Mouse (Mus musculus): ENCODE results near the gene Dnajc9. TPM values are rescaled to one million over a fixed set of nuclear protein-coding genes. Genes with fewer than 3 reads are reported as not detected.

Dnajc9 gene
- polyA plus RNA-seq, 1 experiment, result 28.2 TPM

DNA sequence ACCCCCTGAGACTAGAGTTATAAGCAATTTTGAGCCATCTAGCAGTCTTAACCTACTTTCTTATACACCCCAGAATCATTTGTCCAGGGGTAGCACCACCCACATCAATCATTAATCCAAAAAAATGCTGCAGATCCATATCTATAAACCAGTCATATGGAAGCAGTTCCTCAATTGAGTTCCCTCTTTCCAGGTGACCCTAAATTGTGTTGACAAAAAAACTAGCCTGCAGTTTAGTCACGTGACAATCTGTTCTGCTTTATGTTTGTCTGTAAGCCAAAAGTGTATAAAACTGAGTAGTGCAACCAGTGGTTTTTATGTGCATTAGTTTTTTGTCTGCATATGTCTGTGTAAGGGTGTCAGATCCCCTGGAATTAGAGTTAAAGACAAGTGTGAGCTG is 16.9 kb downstream of the Dnajc9 start:
- H3K4me3 ChIP-seq (replicated peaks), result no peak overlapping the region
- no peaks in the 10 kb centered on the region for H3K27me3 ChIP-seq (ENCODE audit: control insufficient read depth)
- TF ChIP-seq GATA1 (IDR thresholded peaks at IDR 0.05; ENCODE audit: low read length), result no peak
- TF ChIP-seq TAL1 (IDR thresholded peaks at IDR 0.05; ENCODE audit: low read length), result no peak
- peaks cover 50% of the 10 kb centered on the region for H3K36me3 ChIP-seq (ENCODE audit: control insufficient read depth)
- H3K4me1 ChIP-seq (ENCODE audit: control insufficient read depth), result peaks cover 3% of the 10 kb centered on the region
- no peaks in the 10 kb centered on the region for H3K9me3 ChIP-seq (ENCODE audit: control insufficient read depth, low read length)

DNA sequence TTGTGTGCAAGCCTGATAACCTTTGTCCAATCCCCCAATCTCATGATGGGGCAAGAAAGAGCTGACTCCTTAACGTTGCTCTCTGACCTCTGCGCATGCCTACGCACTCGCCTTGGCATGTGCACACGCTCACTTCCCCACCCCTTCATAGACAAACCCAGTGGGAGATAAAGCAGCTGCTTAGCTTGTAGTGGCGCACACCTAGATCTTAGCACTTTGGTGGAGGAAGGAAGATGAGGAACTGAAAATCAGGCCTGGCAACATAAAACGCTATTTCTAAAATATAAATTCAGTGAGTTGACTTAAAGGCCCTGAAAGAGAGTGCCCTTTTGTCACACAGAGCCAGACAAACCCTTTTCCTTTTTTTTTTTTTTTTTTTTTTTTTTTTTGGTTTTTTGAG is 17.9 kb downstream of the Dnajc9 start:
- Histone ChIP-seq H3K4me1 (ENCODE audit: control insufficient read depth) (peaks cover 3% of the 10 kb centered on the region), H3K36me3 (ENCODE audit: control insufficient read depth) (peaks cover 41% of the 10 kb centered on the region), H3K27me3 (ENCODE audit: control insufficient read depth) (no peaks in the 10 kb centered on the region), H3K4me3 (replicated peaks) (no peak overlapping the region), H3K9me3 (ENCODE audit: control insufficient read depth, low read length) (no peaks in the 10 kb centered on the region)
- TF ChIP-seq GATA1 (IDR thresholded peaks at IDR 0.05; ENCODE audit: low read length) (no peak), TAL1 (IDR thresholded peaks at IDR 0.05; ENCODE audit: low read length) (no peak)

DNA sequence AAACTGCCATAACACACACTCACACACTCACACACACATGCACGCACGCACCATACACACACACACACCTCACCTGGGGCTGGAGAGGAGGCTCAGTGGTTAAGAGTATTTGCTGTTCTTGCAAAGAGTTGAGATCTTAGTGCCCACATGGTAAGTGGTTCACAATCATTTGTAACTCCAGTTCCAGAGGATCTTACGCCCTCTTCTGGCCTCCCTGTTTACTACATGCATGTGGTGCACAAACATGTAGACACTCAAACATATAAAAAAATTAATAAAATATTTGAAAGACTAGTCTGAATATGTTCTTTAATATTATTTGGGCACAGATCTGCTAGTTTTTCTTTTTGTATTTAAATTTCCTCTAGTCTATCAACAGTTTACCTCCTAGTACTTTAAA is 20.4 kb downstream of the Dnajc9 start:
- no peaks in the 10 kb centered on the region for H3K9me3 ChIP-seq (ENCODE audit: control insufficient read depth, low read length)
- TF ChIP-seq GATA1 (IDR thresholded peaks at IDR 0.05; ENCODE audit: low read length) (no peak), TAL1 (IDR thresholded peaks at IDR 0.05; ENCODE audit: low read length) (no peak)
- H3K4me3 ChIP-seq (replicated peaks), result no peak overlapping the region
- no peaks in the 10 kb centered on the region for H3K27me3 ChIP-seq (ENCODE audit: control insufficient read depth)
- H3K36me3 ChIP-seq (ENCODE audit: control insufficient read depth), result peaks cover 39% of the 10 kb centered on the region
- H3K4me1 ChIP-seq (ENCODE audit: control insufficient read depth), result peaks cover 3% of the 10 kb centered on the region

DNA sequence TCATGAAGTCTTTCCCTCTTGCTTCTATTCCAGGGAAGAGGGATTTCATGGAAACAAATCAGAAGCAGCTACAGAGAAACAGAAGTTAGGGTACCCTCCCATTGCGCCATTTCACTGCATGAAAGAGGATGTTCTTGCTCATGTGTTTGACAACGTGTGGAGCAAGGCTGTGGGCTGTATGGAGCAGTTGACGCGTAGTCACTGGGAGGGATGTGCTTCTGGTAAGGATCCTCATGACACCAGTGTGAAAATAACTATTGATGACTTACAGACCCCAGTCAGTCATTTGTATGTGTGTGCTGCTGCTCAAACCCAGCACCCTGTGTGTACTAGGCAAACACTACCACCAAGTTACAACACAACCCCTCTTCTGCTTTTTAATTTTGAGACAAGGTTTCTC is 25.5 kb downstream of the Dnajc9 start:
- H3K4me3 ChIP-seq (replicated peaks), result no peak overlapping the region
- no peak for TF ChIP-seq GATA1 (IDR thresholded peaks at IDR 0.05; ENCODE audit: low read length)
- TF ChIP-seq TAL1 (IDR thresholded peaks at IDR 0.05; ENCODE audit: low read length), result no peak

DNA sequence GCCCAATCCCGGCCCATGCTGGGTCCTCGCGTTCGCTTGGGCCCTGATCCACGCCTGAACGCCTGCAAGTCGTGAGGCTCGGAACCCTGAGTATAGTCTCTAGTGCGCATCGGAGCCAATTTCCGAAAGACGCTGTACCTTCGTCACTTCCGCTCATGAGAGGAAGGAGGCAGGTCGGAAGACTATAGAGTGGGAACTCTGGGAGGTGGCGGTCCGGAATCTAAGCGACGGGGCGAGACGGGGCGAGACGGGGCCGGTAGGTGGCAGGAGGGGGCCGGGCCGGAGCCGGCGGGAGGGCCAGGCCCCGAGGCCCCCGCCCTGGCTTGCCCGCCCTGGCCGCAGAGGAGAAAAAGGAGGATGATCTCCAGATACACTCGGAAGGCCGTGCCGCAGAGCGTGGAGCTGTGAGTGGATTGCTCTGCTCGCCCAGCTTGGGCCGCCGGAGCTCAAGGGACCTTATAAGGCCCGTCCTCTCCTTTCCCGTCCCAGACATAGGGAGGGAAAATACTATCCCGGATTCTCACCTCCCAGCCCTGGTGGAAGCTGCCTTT is 40.6 kb downstream of the Dnajc9 start, which contains the start of the genes Ecd and Fam149b:
Gene Ecd (minus strand): TSS at position 131 of the 551 bp plus-strand sequence.
Gene Fam149b (plus strand): TSS at position 172 of the 551 bp plus-strand sequence.
- Histone ChIP-seq H3K9me3 (ENCODE audit: control insufficient read depth, low read length) (no peaks in the 10 kb centered on the region), H3K4me1 (ENCODE audit: control insufficient read depth) (peaks cover 37% of the 10 kb centered on the region), H3K36me3 (ENCODE audit: control insufficient read depth) (peaks cover 35% of the 10 kb centered on the region), H3K27me3 (ENCODE audit: control insufficient read depth) (no peaks in the 10 kb centered on the region), H3K4me3 (replicated peaks) (peak within 1 kb of the TSS; percentile 97)
- no peak for TF ChIP-seq TAL1 (IDR thresholded peaks at IDR 0.05; ENCODE audit: low read length)

More for the DNA sequence above, 25.5 kb downstream of the Dnajc9 start:
- H3K4me1 ChIP-seq (ENCODE audit: control insufficient read depth), result no peaks in the 10 kb centered on the region
- no peaks in the 10 kb centered on the region for H3K27me3 ChIP-seq (ENCODE audit: control insufficient read depth)
- peaks cover 49% of the 10 kb centered on the region for H3K36me3 ChIP-seq (ENCODE audit: control insufficient read depth)
- no peaks in the 10 kb centered on the region for H3K9me3 ChIP-seq (ENCODE audit: control insufficient read depth, low read length)

DNA sequence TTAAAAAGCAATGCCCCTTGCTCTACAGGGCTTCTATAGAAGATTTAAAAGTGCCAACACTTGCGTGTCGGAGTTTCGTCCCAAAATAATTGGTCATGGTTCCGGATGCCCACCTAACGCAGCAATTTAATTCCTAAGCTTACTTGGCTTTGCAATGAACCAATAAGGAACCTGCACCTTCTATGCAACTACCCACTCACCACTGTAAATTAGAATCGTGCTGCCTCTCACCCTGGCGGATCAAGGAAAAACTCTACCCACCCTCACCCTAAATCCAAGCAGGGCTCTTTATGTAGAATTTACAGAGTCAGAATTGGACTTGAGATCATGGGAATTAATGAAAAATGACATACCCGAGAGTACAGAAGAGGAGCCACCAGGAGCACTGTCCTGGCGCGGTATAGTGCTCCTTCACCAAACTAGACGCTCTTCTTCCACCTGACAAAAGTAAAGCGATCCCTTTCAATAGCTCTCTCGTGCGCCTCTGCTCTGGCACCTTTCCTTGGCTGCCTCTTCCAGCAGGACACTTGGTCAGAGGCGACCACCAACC is 41.2 kb downstream of the Dnajc9 start:
- Histone ChIP-seq H3K4me1 (ENCODE audit: control insufficient read depth) (peaks cover 37% of the 10 kb centered on the region), H3K27me3 (ENCODE audit: control insufficient read depth) (no peaks in the 10 kb centered on the region), H3K4me3 (replicated peaks) (peak overlapping the region; percentile 97), H3K9me3 (ENCODE audit: control insufficient read depth, low read length) (no peaks in the 10 kb centered on the region), H3K36me3 (ENCODE audit: control insufficient read depth) (peaks cover 33% of the 10 kb centered on the region)
- no peak for TF ChIP-seq TAL1 (IDR thresholded peaks at IDR 0.05; ENCODE audit: low read length)
- no peak for TF ChIP-seq GATA1 (IDR thresholded peaks at IDR 0.05; ENCODE audit: low read length)

DNA sequence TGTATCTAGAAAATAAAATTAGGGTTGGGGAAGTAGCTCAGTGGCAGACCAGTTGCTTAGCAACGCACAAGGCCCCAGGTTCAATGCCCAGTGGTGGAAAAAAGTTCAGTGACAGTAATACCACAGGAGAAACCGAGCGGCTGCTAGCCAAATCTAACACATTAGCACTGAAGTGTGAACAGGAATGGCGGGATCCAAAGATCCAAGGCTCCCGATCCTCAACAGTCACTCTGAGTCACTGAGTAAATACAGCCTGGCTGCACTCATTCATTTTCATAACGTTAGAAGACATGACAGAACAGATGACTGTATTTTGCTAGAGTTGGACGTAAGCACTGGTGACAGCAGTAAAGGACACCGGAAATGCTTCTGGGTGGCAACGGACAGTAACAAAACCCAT is 42.8 kb downstream of the Dnajc9 start:
- TF ChIP-seq TAL1 (IDR thresholded peaks at IDR 0.05; ENCODE audit: low read length) (no peak), GATA1 (IDR thresholded peaks at IDR 0.05; ENCODE audit: low read length) (no peak)
- no peak overlapping the region for H3K4me3 ChIP-seq (replicated peaks)
- H3K36me3 ChIP-seq (ENCODE audit: control insufficient read depth), result peaks cover 45% of the 10 kb centered on the region
- no peaks in the 10 kb centered on the region for H3K9me3 ChIP-seq (ENCODE audit: control insufficient read depth, low read length)
- peaks cover 40% of the 10 kb centered on the region for H3K4me1 ChIP-seq (ENCODE audit: control insufficient read depth)
- H3K27me3 ChIP-seq (ENCODE audit: control insufficient read depth), result no peaks in the 10 kb centered on the region

DNA sequence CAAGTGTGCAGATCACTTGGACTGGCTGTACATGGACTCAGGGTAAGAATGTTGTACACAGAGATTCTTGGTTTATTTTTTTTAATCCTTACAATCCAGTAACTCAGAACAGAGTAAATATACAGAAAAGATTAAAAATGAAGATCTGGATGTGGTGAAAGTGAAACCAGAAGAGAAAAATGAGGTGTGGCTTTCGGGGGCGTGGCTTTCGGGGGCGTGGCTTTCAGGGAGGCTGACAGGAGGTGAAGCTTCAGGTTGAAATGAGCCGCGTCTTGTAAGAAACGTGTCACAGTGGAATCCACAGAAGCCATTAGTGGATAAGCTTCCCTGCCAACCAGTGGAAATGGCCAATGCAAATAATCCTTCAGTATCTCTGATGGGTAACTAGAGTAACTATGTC is 47.8 kb downstream of the Dnajc9 start:
- Histone ChIP-seq H3K4me1 (ENCODE audit: control insufficient read depth) (peaks cover 19% of the 10 kb centered on the region), H3K36me3 (ENCODE audit: control insufficient read depth) (peaks cover 73% of the 10 kb centered on the region), H3K4me3 (replicated peaks) (peak overlapping the region; percentile 47), H3K27me3 (ENCODE audit: control insufficient read depth) (no peaks in the 10 kb centered on the region), H3K9me3 (ENCODE audit: control insufficient read depth, low read length) (no peaks in the 10 kb centered on the region)
- TF ChIP-seq TAL1 (IDR thresholded peaks at IDR 0.05; ENCODE audit: low read length), result no peak
- TF ChIP-seq GATA1 (IDR thresholded peaks at IDR 0.05; ENCODE audit: low read length), result no peak

DNA sequence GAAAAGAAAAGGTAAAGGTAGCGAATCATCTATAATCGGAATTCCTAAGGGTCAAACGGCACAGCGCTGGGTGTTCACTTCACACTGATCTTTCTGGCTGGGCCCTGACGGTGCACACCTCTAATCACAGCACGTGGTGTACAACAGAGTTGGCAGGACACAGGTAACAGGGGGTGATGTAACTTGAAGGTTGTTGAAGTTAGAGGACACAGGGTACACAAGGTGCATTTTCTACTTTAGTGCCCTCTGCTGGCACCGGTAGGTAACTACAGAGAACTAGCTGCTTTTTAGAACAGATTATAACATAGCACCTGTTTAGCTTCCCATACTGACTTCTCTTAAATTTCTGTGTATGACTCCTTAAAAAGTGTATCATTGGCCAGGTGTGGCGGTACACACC is 48.6 kb downstream of the Dnajc9 start:
- Histone ChIP-seq H3K4me1 (ENCODE audit: control insufficient read depth) (peaks cover 12% of the 10 kb centered on the region), H3K4me3 (replicated peaks) (peak overlapping the region; percentile 47), H3K9me3 (ENCODE audit: control insufficient read depth, low read length) (no peaks in the 10 kb centered on the region), H3K36me3 (ENCODE audit: control insufficient read depth) (peaks cover 73% of the 10 kb centered on the region), H3K27me3 (ENCODE audit: control insufficient read depth) (no peaks in the 10 kb centered on the region)
- TF ChIP-seq GATA1 (IDR thresholded peaks at IDR 0.05; ENCODE audit: low read length) (no peak), TAL1 (IDR thresholded peaks at IDR 0.05; ENCODE audit: low read length) (no peak)

Data from erythroblast, embryonic 14.5 days (primary cell).